Mouse (Mus musculus) layer of hippocampus, adult 18-20 months (tissue): ENCODE data around the gene Mgat4d. TPM values are rescaled to one million over a fixed set of nuclear protein-coding genes. Genes with fewer than 3 reads are reported as not detected.
"Not testable (repeated sequence)": the region's sequence is repeated elsewhere in the genome, so short reads cannot be mapped to it uniquely, and the experiment has no call there.

Experiments used
- DNase-seq, 2 experiments: peaks; one replicate each; pipeline ENCODE4 v3.0.0; 2022; ENCODE audit warnings: low spot score in 2 of 2
- long read RNA-seq: library from polyadenylated mRNA; stranded (forward); transcript quantifications from one replicate; pipeline ENCODE4 v2.0.0, GENCODE M21; 2021
- total RNA-seq, 2 experiments: library from RNA; stranded (reverse); gene quantifications; 2 replicates each; pipeline ENCODE4 v1.2.3; 2021

Mgat4d gene
- not detected for total RNA-seq
- long read RNA-seq: 0 reads

GRCm38 (mm10) chr8:83348263-83348662 is at the start of gene Mgat4d:
Mgat4d (plus strand) TSS chr8:83348471.
- DNase-seq: no peak

- no peak for DNase-seq
These were observed 48.1 kb upstream of the Mgat4d start for GRCm38 (mm10) chr8:83300135-83300534.

GRCm38 (mm10) chr8:83304946-83305345 is 43.3 kb upstream of the Mgat4d start:
- DNase-seq: no peak

- no peak for DNase-seq
These were observed 38.4 kb upstream of the Mgat4d start for GRCm38 (mm10) chr8:83309836-83310235.

- DNase-seq: not testable (repeated sequence)
These were observed 33.2 kb upstream of the Mgat4d start for GRCm38 (mm10) chr8:83315084-83315483.

- DNase-seq: no peak
These were observed 32.6 kb upstream of the Mgat4d start for GRCm38 (mm10) chr8:83315691-83316090.

GRCm38 (mm10) chr8:83320543-83320942 is 27.7 kb upstream of the Mgat4d start:
- DNase-seq: no peak

GRCm38 (mm10) chr8:83322374-83322773 is 25.9 kb upstream of the Mgat4d start:
- DNase-seq: no peak

- no peak for DNase-seq
These were observed 25.2 kb upstream of the Mgat4d start for GRCm38 (mm10) chr8:83323056-83323455.

- no peak for DNase-seq
These were observed 20.4 kb upstream of the Mgat4d start for GRCm38 (mm10) chr8:83327889-83328288.

- peak; percentile 36 to 73 for DNase-seq
These were observed 16.7 kb upstream of the Mgat4d start for GRCm38 (mm10) chr8:83331567-83331898.

- peak; percentile 93 to 98 for DNase-seq
These were observed 16.2 kb upstream of the Mgat4d start, which contains the start of gene Elmod2 for GRCm38 (mm10) chr8:83331899-83332697. Elmod2 (minus strand) TSS chr8:83332486.

GRCm38 (mm10) chr8:83332864-83333263 is 15.4 kb upstream of the Mgat4d start:
- no peak for DNase-seq

GRCm38 (mm10) chr8:83342076-83342475 is 6.2 kb upstream of the Mgat4d start:
- DNase-seq: no peak

- peak in 1 of 2 experiments; percentile 55 for DNase-seq
These were observed 5.6 kb upstream of the Mgat4d start for GRCm38 (mm10) chr8:83342693-83343092.

- DNase-seq: no peak
These were observed 3.0 kb downstream of the Mgat4d start for GRCm38 (mm10) chr8:83351315-83351714.

- DNase-seq: no peak
These were observed 15.0 kb downstream of the Mgat4d start for GRCm38 (mm10) chr8:83363156-83363769.

GRCm38 (mm10) chr8:83377231-83377630 is 29.0 kb downstream of the Mgat4d start:
- no peak for DNase-seq

GRCm38 (mm10) chr8:83380141-83380540 is 31.9 kb downstream of the Mgat4d start:
- DNase-seq: no peak

- DNase-seq: no peak
These were observed 32.7 kb downstream of the Mgat4d start for GRCm38 (mm10) chr8:83381016-83381415.

GRCm38 (mm10) chr8:83382850-83383249 is 34.6 kb downstream of the Mgat4d start:
- no peak for DNase-seq

GRCm38 (mm10) chr8:83389316-83390005 is 41.2 kb downstream of the Mgat4d start, which contains the start of gene Clgn:
Clgn (plus strand) TSS chr8:83389867.
- peak; percentile 77 for DNase-seq
